Mouse (Mus musculus) liver, embryonic 14.5 days (tissue): ENCODE measurements at regions not wholly inside any gene's neighbourhood (a gene's known extent, or its start where the extent isn't known, plus 50 kb on each side); places are given as distances from the start of the nearest gene placed in this dataset.

Source experiments
- CTCF ChIP-seq: IDR thresholded peaks from 2 replicates; pipeline ENCODE4 v1.5.1; 2016; ENCODE audit warnings: antibody characterized with exemption, low read depth, control low read depth
- EP300 ChIP-seq: IDR thresholded peaks from 2 replicates; pipeline ENCODE4 v1.6.1; 2016; ENCODE audit warnings: antibody characterized with exemption, low read depth

GRCm38 (mm10) chr19:14679776-14680175 is 81.9 kb upstream of the Tle4 start:
- TF ChIP-seq CTCF (no peak), EP300 (no peak)
